Mouse (Mus musculus) brain, embryonic 14.5 days (tissue): ENCODE results near the gene Anapc15.
A peak's percentile ranks its signal among the peaks of the same experiment; 100 is the strongest.

Experiments used
- CTCF ChIP-seq: fragments of 200-500 bp; IDR thresholded peaks from 2 replicates; pipeline ENCODE4 v1.5.1; 2012; ENCODE audit warnings: inconsistent platforms, mild to moderate bottlenecking, moderate library complexity, borderline replicate concordance; ENCODE audit not compliant: insufficient read depth, insufficient read length; ENCODE audit errors: extremely low read depth
- POLR2A ChIP-seq: fragments of 200-500 bp; IDR thresholded peaks from 2 replicates; pipeline ENCODE4 v1.6.1; 2012; ENCODE audit warnings: mild to moderate bottlenecking, inconsistent platforms, borderline replicate concordance; ENCODE audit not compliant: poor library complexity, insufficient read depth, insufficient read length, severe bottlenecking; ENCODE audit errors: extremely low read depth

GRCm38 (mm10) chr7:101905561-101906286 lies 42.2 kb downstream of the Anapc15 start, which contains the start of gene Lamtor1:
- TF ChIP-seq POLR2A, result peak; percentile 75; the same call in 1 of the 2 replicates
- peak; percentile 11; the same call in 1 of the 2 replicates for TF ChIP-seq CTCF
